Mouse (Mus musculus) left cerebral cortex, postnatal 14 days (tissue): ENCODE results near the gene Ankfn1. TPM values are rescaled to one million over a fixed set of nuclear protein-coding genes. Genes with fewer than 3 reads are reported as not detected.

Experiments used
- DNase-seq, 2 experiments: peaks; one replicate each; pipeline ENCODE4 v3.0.0; 2021 to 2022; ENCODE audit warnings: low spot score in 2 of 2, mixed read lengths in 1 of 2
- intact Hi-C: fragments of 180-260 bp; cut with DNase I; formaldehyde crosslinking; loops from one replicate; pipeline ENCODE4 v1.15.1; 2025
- total RNA-seq, 2 experiments: library from RNA; stranded (reverse); gene quantifications; 2 replicates each; pipeline ENCODE4 v1.2.3; 2021

Ankfn1 gene
- total RNA-seq, 2 experiments from 2014 or later: 11.7 to 17.2 TPM

DNA sequence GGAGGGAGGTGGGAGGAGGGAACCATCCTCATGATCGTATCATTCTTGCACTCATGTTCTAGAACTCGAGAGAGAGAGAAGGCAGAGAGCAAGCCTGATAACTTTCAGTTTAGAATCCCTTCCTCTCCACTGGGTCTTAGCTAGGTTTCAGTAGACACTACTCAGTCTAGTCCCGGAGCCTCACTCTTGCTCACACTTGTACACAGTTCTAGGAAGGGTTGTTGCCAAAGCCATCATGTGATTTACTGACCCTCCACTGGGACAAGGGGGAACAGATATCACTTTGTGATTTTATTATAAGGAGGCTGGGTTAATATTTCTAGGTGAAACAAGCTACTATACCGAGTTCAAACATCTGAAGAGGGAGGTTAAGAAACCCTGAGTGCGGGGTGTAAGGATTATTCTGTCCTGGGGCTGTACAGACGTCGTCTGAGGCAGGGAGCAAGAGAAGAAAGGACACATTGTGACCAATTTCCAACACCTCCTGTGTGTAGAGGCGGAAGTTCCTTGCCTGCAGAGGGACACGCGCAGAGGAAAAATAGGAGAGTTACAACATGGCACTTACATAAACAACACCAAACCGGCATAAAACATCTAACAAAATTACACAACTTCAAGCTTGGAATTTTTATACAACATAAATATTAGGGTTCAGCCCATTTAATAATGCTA is 356.6 kb downstream of the Ankfn1 start:
- intact Hi-C loops: loop anchor here (10.0 kb wide), 1 partner anchor 304 kb away; no protein-coding TSS in a partner anchor
- no peak for DNase-seq

DNA sequence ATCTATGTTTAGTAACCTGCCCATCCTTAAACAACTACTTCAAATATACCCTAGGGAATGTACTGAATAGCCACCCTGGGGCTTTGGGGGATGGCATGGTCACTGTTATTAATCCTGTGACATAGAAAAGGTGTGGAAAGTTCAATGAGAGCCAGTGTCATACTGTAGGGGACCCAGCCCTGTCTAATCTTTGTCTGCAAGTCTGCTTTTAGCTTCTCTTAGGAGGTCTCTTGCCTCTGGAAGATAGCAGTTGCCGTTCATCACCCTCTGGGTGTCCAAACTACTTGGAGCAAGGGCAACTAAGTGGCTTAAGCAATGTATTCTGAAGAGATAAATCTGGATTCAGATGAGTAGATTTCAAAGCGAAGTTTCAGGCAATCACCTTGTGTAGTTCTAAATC is 357.6 kb downstream of the Ankfn1 start:
- intact Hi-C loops: loop anchor here (10.0 kb wide), 1 partner anchor 305 kb away; no protein-coding TSS in a partner anchor
- no peak for DNase-seq

DNA sequence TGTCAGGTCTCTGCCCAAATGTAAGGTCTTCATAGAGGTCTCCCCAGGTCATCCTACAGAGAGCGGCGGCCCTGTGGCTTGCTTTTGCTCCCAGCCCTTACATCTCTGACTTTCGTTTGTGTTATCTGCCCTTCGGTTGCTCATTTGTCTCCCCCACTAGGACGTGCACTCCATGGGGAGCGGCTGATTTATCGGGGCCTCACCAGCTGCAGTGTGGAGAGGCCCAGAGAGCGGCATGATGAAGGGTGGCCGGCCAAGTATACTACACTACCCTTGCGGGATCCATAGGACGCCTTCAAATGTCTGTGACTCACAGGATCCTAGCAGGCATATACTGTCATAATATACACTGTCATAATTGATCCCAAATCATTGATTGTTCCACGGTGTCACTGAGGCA is 358.8 kb downstream of the Ankfn1 start:
- intact Hi-C loops: no loop called here
- no peak for DNase-seq

DNA sequence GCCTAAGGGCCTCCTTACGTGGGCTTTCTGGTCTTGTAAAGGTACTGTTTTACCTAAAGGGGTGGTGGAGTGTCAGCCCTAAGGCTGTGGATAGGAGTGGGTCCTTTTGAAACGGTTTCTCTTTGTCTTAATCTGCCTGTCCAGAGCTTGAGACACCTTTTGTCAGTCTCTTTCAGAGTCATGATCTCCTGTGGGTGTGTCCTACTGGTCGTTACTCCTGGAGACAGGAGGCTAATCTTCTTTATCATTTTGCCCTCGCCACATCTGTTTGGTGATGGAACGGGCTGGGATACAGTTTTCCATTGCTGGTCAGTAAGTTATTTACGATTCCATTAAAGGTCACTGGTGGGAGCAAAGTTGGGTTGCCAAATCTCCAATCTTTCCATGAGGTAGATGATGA is 360.7 kb downstream of the Ankfn1 start:
- no peak for DNase-seq
- intact Hi-C loops: no loop called here

DNA sequence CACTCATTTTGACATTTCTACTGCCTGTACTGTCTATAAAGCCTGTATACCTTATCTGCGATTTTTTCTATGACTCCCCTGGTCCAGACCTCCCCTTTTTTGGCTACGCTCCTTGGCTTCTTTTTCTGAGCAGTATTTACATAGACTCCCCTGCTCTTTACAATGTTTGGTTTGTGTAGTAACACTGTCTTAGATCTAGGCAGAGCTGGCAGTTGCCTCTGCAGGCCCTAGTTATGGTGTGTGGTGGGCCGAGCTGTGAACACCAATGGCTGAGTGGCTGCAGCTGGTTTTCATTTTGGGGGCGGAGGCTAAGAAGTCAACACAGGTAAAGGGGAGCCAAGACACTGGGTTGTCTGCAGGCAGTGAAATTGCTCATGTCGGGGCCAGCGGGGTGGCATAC is 368.7 kb downstream of the Ankfn1 start:
- DNase-seq: no peak
- intact Hi-C loops: loop anchor here (10.0 kb wide), 1 partner anchor 244 kb away; no protein-coding TSS in a partner anchor

DNA sequence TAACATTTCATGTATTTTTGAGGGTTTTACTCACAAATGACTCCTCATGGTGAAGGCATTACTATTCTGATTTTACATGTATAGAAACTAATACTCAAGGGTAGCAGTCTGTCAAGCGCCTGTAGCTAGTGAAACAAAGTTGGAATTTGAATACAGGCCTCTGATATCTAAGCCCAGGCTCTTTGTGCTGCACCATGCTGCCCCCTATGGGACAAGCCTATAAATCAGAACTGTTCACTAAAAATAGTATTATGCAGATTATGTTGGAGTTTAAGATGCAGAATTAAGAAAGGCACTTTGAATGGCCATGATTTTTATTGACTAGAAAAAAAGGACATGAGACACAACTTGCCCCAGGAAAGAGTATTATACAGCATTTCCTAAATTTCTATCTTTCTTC is 373.0 kb downstream of the Ankfn1 start:
- intact Hi-C loops: loop anchor here (10.0 kb wide), 1 partner anchor 240 kb away; no protein-coding TSS in a partner anchor
- DNase-seq: peak in 1 of 2 experiments; percentile 14

DNA sequence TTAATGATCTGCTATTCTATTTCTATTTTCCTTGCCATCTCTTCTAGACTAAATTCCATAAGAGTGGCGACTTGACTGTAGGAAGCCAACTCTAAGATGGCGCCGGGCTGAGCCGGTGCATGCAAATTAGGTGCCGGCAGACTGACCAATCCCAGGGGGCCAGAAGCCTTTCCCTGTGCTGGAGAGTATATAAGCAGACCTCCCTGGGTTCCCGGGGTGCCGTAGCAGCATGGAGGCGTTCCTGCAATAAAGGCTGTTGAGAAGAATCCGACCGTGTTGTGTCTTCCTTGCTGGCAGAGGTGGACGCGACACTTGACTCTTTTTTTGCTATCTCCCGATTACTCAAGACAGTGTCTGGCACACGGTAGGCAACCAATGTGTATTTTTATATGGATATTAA is 374.0 kb downstream of the Ankfn1 start:
- DNase-seq: no peak
- intact Hi-C loops: loop anchor here (10.0 kb wide), 1 partner anchor 239 kb away; no protein-coding TSS in a partner anchor

DNA sequence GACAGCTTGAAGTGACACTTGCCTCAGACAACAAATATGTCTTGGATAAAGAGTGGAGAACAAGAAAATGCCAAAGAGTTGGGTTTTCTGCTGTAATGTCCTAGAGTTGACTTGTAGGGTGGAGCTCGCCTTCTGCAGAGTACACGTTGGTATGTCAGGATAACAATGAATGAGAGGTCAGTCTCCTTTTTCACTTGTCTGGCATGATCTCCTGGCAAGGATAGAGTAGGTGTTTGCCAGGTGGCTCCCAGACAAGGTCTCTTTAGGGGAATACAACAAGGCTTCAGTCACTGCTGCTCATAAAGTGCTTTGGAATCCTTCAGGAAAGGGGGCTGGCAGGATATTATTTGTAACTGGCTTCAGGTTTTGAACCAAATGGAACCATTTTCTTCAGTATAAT is 388.6 kb downstream of the Ankfn1 start:
- DNase-seq: no peak
- intact Hi-C loops: no loop called here

DNA sequence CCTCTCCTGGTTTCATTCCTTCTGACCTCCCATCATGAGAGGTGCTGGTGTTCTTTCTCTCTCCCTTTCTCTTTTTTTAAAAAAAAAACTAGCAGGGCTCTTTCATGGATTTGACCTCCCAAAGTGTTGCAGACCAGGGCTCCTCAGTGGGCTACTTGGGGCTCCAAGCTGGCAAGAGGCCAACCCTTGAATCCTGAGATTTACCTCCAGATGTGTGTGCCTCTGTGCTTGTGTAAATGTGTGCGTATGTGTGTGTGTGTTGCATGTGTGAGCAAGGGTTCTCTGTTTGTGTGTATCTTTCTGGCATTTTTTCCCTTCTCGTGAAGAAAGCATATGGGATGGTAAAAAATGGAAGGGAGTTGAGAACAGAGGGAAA is 394.8 kb downstream of the Ankfn1 start:
- peak in 1 of 2 experiments; percentile 5 for DNase-seq
- intact Hi-C loops: no loop called here

DNA sequence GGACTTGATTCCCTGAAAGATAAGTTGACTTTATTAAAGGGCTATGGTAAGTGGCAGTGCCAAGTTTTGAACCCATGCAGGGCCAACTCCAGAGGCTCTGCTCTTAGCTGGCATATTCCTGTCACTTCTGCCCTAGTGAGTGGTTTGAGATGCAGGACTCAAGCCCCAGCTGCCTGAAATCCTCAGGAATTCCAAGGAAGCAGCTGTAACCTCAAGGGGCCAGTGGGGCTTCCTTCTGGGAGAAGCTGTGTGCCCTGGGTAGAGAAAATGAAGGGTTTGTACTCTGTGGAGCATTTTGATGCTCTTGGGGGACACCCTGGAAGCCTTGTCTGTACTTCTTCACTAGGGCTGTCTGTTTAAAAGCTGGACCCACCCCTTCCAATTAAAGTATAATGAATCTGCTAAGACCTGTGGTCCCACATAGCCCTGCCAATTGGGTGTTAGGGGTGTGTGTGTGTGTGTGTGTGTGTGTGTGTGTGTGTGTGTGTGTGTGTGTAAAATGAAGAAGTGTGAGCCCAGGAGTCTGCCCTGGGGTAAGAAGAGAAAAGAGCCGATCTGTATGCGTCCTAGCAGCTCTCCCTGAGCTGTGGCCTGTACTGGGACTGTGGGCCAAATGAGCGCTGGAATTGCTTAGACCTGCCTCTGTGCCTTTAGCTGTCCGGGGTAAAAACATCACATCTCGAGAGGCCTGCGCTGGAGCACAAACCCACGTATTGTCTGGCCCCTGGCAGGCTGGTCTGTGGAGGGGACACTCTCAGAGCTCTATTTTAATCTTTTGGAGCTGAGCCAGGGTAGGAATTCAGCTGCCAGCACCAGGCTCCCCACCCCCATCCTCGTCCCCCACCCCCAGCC is 395.4 kb downstream of the Ankfn1 start:
- peak; percentile 37 to 65 for DNase-seq

DNA sequence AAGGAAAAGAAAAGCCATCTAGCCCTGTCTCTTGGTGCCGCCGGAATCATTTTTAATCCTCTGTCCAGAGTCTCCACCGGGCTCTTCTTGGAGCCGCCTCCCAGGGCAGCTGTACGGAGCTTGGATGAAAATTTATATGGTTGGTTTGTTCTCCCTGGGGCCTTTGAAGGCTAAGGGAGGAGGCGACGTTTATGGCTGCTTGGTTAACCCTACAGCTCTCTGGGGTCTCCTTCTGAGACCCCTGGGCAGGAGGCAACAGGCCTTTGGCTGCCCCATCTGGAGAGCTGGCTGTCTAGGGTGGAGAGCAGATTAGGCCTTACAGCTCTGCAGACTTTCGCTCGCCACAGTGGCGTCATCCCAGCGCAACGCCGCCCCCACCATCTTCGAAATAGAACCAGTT is 406.5 kb downstream of the Ankfn1 start:
- intact Hi-C loops: no loop called here

More for the DNA sequence above, 395.4 kb downstream of the Ankfn1 start:
- intact Hi-C loops: no loop called here

DNA sequence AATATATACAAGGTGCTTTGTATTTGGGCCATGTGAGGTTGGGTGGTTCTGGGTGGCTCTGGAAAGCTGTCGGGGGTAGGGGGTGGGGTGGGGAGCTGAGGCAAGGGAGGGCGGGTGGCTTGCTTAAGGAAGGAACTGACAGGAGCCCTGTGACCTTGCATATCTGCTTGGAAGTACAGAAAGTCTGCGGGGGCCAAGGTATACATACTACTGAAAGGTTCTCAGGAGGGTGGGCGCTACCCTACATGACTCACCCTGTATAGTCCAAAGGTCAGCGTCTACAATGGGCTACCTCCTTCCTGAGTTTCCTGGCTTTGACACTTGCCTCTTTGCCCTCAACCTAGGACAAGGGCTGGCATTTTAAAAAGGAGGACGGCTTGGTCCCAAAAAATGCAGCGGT is 407.1 kb downstream of the Ankfn1 start:
- DNase-seq: no peak
- intact Hi-C loops: no loop called here

More for the DNA sequence above, 406.5 kb downstream of the Ankfn1 start:
- no peak for DNase-seq

DNA sequence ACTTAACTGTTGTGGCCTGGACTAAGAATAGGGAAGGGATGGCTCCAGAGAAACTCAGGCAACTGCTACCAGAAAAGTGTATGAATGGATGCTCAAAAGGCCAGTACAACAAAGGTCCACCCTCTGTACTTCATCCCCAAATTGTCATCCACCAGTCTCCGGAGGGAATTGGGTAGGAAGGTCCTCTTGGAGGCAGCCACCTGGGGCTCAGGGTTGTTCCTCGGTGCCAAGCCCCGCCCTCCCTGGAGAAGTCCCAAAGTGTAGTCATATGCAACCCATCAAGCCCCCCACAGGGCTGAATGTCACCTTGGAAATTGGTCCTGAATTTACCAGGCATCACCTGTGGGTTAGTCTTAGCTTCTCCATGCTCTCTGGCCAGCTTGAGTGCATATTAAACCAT is 413.5 kb downstream of the Ankfn1 start:
- intact Hi-C loops: no loop called here

DNA sequence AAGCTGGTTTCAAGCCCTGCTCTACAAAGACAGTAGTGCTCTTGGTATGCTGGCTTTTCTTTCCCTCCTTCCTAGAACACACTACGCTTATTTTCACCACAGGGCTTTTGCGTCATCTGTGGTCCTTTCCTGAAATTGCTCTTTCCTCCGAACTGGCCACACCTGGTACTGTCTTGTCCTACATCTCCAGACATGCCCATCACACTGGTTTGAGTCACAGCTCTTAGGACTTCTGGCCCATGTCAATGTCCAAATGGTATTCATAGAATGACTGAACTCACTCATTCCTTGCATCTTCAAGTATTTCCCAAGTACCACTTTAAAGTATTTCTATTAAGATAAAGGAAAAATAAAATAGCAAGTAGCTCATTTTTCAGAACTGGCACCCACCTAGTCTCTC is 416.6 kb downstream of the Ankfn1 start:
- intact Hi-C loops: no loop called here
- no peak for DNase-seq

More for the DNA sequence above, 413.5 kb downstream of the Ankfn1 start:
- no peak for DNase-seq

DNA sequence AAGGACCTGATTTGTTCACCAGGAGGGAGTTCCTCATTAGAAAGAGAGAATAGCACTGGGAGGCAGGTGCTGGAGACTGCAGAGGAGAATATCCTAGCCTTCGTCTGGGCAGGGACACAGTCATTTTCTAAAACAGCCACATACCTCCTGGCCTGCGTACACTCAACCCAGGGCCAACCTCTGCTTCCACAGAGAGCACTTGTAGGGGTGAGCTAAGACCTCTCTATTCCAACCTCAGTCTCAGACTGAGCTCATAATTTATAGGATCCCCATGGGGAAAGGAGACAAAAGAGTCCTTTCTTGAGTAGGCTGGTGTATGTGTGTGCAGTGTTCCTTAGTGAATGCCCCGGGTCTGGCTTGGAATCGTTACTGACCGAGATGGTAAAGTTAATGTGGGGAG is 418.9 kb downstream of the Ankfn1 start:
- no peak for DNase-seq
- intact Hi-C loops: no loop called here

DNA sequence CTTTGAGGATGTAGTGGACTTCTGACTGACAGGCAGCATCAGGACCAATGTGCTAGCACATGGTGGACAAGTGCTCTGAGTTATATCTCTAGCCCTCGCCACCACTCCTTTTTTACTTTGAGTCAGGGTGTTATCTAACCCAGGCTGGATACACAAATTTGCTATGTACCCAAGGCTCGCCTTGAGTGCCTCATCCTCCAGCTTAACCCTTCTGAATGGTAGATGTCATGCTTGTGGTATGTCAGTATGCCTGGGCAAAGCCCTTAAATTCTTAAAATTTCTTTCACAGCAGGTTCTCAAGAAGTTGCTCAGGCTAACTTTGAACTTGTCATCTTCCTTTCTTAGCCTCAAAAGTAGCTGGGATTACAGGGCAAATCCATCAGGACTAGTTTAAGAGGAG is 421.0 kb downstream of the Ankfn1 start:
- intact Hi-C loops: no loop called here
- DNase-seq: no peak

DNA sequence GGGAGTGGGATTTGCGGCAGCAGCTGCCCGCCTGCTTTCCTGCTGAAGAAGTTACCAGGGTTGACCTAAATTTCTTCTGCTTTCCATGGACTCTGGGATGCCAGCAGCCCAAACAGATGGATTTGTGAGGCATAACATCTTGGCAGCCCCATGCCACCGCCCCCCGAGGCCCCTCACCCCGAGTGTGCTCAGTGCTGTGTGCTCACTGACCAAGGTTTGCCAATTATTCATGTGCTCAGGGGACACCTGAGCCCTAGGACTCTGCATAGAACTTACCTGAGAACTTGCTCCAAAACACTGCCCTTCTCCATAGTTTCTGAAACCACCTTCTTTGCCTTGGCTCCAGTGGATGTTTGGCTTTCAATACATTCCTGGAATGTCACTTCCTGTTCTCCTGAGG is 421.4 kb downstream of the Ankfn1 start:
- intact Hi-C loops: no loop called here
- DNase-seq: no peak

DNA sequence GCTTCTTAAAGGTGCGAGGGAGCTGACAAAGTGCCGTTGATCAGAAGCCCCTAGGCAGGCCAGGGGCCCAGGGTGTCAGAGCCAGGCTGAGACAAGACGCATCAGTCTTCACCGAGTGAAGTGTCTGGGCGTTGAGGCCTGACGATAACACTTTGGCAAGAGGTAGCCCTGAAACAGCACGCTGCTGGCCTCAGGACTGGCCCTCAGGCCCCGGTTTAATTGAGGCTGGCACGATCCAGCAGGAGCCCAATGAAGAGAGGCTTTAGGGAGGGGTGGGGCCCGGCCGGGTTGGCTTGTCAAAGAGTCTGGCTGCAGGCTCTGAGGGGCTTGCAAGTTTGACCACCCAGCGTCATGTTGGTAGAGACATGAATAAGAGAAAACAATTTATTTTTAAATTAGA is 437.2 kb downstream of the Ankfn1 start:
- intact Hi-C loops: no loop called here
- no peak for DNase-seq
